Comparison of ENCODE assay signal across 8 mouse cellular contexts in genomic region chr15:78900585-78901421, GRCm38 (mm10). TPM values are rescaled to one million over a fixed set of nuclear protein-coding genes. Genes with fewer than 3 reads are reported as not detected.
DNase-seq lines count a peak whose midpoint lies in the region; ATAC-seq and TF ChIP-seq lines count a peak whose summit lies in the region.

No protein-coding gene starts in this region.

- H3K9ac ChIP-seq in heart, adult 2 months (ENCODE audit: low read depth, low read length) = 0 out of 2 replicates have a peak overlapping the region, but pooled peaks have one; percentile 7

- TF ChIP-seq POLR2A in heart, adult 2 months (IDR thresholded peaks at IDR 0.05; ENCODE audit: insufficient read depth, low read depth, low read length) = 0 out of 2 replicates have a peak, but pooled peaks have one; percentile 14

- peak; percentile 39 to 54 for DNase-seq in heart, adult 2 months
- DNase-seq in heart, postnatal 25 days (ENCODE audit: low spot score) = no peak
- no peak for DNase-seq in G1E (ENCODE audit: low spot score)
- DNase-seq in heart, postnatal 4 days = peak; percentile 39
- DNase-seq in lung, postnatal 10 days = peak; percentile 39
- DNase-seq in layer of hippocampus, adult 11-12 months (ENCODE audit: low spot score) = no peak
- DNase-seq in thymus, adult 18-20 months = no peak
- DNase-seq in adipocyte (ENCODE audit: low spot score) = no peak

- intact Hi-C loops in heart, adult 2 months (cut with DNase I) = no loop called here
- intact Hi-C loops in heart, postnatal 25 days (cut with DNase I) = loop anchor here (5.0 kb wide), 1 partner anchor 166 kb away; no protein-coding TSS in a partner anchor

- H3K27me3 ChIP-seq in heart, adult 2 months (ENCODE audit: control insufficient read depth, insufficient read depth, low read length) = no peaks in the 10 kb centered on the region
- H3K27me3 ChIP-seq in G1E (ENCODE audit: insufficient read depth, low read length) = no peaks in the 10 kb centered on the region

- H3K27ac ChIP-seq in heart, adult 2 months = peak overlapping the region; percentile 62

- no peaks in the 10 kb centered on the region for H3K9me3 ChIP-seq in G1E (replicated peaks)

- WGBS in heart, adult 2 months = 44% methylated on average over 18 of the region's 18 CpGs

- H3K4me1 ChIP-seq in heart, adult 2 months (ENCODE audit: control insufficient read depth, insufficient read depth, low read length) = peaks cover 4% of the 10 kb centered on the region
- peaks cover 86% of the 10 kb centered on the region for H3K4me1 ChIP-seq in G1E (ENCODE audit: insufficient read depth, low read depth, low read length)

- no peak for ATAC-seq in G1E (ENCODE audit: extremely low read depth, insufficient number of reproducible peaks, low FRiP score, poor library complexity, severe bottlenecking)

- no peaks in the 10 kb centered on the region for H3K79me2 ChIP-seq in heart, adult 2 months (replicated peaks; ENCODE audit: control insufficient read depth, insufficient read depth, low read length)

- no peak for TF ChIP-seq CTCF in heart, adult 2 months (IDR thresholded peaks at IDR 0.05)
- TF ChIP-seq CTCF in G1E (IDR thresholded peaks at IDR 0.05; ENCODE audit: low read depth, low read length) = no peak

- no peaks in the 10 kb centered on the region for H3K36me3 ChIP-seq in heart, adult 2 months (ENCODE audit: control insufficient read depth, insufficient read depth, low read length)
- peaks cover 61% of the 10 kb centered on the region for H3K36me3 ChIP-seq in G1E (replicated peaks)

- peak overlapping the region; percentile 69 for H3K4me3 ChIP-seq in heart, adult 2 months
- H3K4me3 ChIP-seq in G1E (ENCODE audit: low read depth, low read length) = peak overlapping the region; percentile 96

- TF ChIP-seq EP300 in heart, adult 2 months (IDR thresholded peaks at IDR 0.05; ENCODE audit: insufficient read depth, low read depth, low read length) = no peak

RNA-seq across cellular contexts. Expression of gene Sh3bp1, which starts 1.2 kb away (rescaled TPM):
- total RNA-seq in heart, adult 2 months (2021) = 1 to 10 TPM; 2.6 to 3.3 TPM
- 12.6 and 19.2 TPM in 2 replicates for polyA plus RNA-seq in heart, adult 2 months (2012; rRNA removed)
- total RNA-seq in heart, postnatal 25 days (2021) = 1 to 10 TPM; 4.1 to 4.8 TPM
- total RNA-seq in G1E (2014; fragmentation: Nextera tagmentation) (207 and 231 TPM in 2 replicates), G1E (2017) (32.7 and 34.1 TPM in 2 replicates)
- polyA plus RNA-seq in G1E (2012) = 1,400 and 1,821 TPM in 2 replicates
- total RNA-seq in heart, postnatal 4 days (2021) = 10 to 100 TPM in 1 of 2 experiments, 1 to 10 TPM in 1; 7.7 to 11.1 TPM

RNA-seq across cellular contexts. Expression of gene Gm49510, which starts 1.3 kb away (rescaled TPM):
- not detected for total RNA-seq in heart, adult 2 months (2021)
- 0.04 TPM in 1 of 2 replicates, not detected in the other for polyA plus RNA-seq in heart, adult 2 months (2012; rRNA removed)
- total RNA-seq in heart, postnatal 25 days (2021) = under 1 TPM in 1 of 2 experiments, not detected in 1; 0.18 TPM
- total RNA-seq in G1E (2014; fragmentation: Nextera tagmentation) = not detected in 2 replicates
- 1.3 and 1.4 TPM in 2 replicates for total RNA-seq in G1E (2017)
- 6.3 and 8.2 TPM in 2 replicates for polyA plus RNA-seq in G1E (2012)
- total RNA-seq in heart, postnatal 4 days (2021) = under 1 TPM in 1 of 2 experiments, not detected in 1; 0.29 TPM

RNA-seq across cellular contexts. Expression of gene Pdxp, which starts 12.9 kb away (rescaled TPM):
- total RNA-seq in heart, adult 2 months (2021) = under 1 TPM; 0.81 to 0.86 TPM
- 2.0 and 2.9 TPM in 2 replicates for polyA plus RNA-seq in heart, adult 2 months (2012; rRNA removed)
- total RNA-seq in heart, postnatal 25 days (2021) = 1 to 10 TPM in 1 of 2 experiments, under 1 TPM in 1; 0.75 to 1.4 TPM
- total RNA-seq in G1E (2014; fragmentation: Nextera tagmentation) = 26.6 and 31.4 TPM in 2 replicates
- 13.9 and 18.1 TPM in 2 replicates for total RNA-seq in G1E (2017)
- 39.7 and 40.6 TPM in 2 replicates for polyA plus RNA-seq in G1E (2012)
- total RNA-seq in heart, postnatal 4 days (2021) = 1 to 10 TPM; 9.3 to 9.4 TPM

RNA-seq across cellular contexts. Expression of gene Gga1, which starts 23.8 kb away (rescaled TPM):
- total RNA-seq in heart, adult 2 months (2021) = 10 to 100 TPM; 42.2 to 44.4 TPM
- polyA plus RNA-seq in heart, adult 2 months (2012; rRNA removed) = 44.7 and 52.7 TPM in 2 replicates
- 10 to 100 TPM; 41.6 to 43.8 TPM for total RNA-seq in heart, postnatal 25 days (2021)
- total RNA-seq in G1E (2014; fragmentation: Nextera tagmentation) (52.6 and 60.2 TPM in 2 replicates), G1E (2017) (9.6 and 10.0 TPM in 2 replicates)
- polyA plus RNA-seq in G1E (2012) = 158 and 177 TPM in 2 replicates
- 10 to 100 TPM; 47.1 to 47.6 TPM for total RNA-seq in heart, postnatal 4 days (2021)

RNA-seq across cellular contexts. Expression of gene Lgals1, which starts 25.7 kb away (rescaled TPM):
- 100 to 1,000 TPM; 174 to 176 TPM for total RNA-seq in heart, adult 2 months (2021)
- polyA plus RNA-seq in heart, adult 2 months (2012; rRNA removed) = 425 and 497 TPM in 2 replicates
- total RNA-seq in heart, postnatal 25 days (2021) = 100 to 1,000 TPM; 188 to 192 TPM
- total RNA-seq in G1E (2014; fragmentation: Nextera tagmentation) (558 and 607 TPM in 2 replicates), G1E (2017) (3,673 and 4,536 TPM in 2 replicates)
- 1,469 and 2,086 TPM in 2 replicates for polyA plus RNA-seq in G1E (2012)
- 100 to 1,000 TPM; 465 to 471 TPM for total RNA-seq in heart, postnatal 4 days (2021)

Comparison
In these comparisons a context has a peak if more than half of its experiments do, and no peak if none do; other contexts are left out.
1. DNase-seq: peak in heart, adult 2 months (2 of 2), heart, postnatal 4 days (single experiment) and lung, postnatal 10 days (single experiment); none in heart, postnatal 25 days (single experiment), G1E (single experiment), layer of hippocampus, adult 11-12 months (single experiment), thymus, adult 18-20 months (0 of 2) and adipocyte (single experiment).
2. RNA of gene Pdxp, which starts 12.9 kb away (total RNA-seq): 13.9 to 31.4 TPM in G1E and 9.3 to 9.4 TPM in heart, postnatal 4 days; 0.75 to 1.4 TPM in heart, postnatal 25 days and 0.81 to 0.86 TPM in heart, adult 2 months; every median in the first group is over 4 times any median in the second.